Mouse (Mus musculus) forebrain, embryonic 12.5 days (tissue): ENCODE results near the gene Tectb. TPM values are rescaled to one million over a fixed set of nuclear protein-coding genes. Genes with fewer than 3 reads are reported as not detected.
"Not testable (repeated sequence)": the region's sequence is repeated elsewhere in the genome, so short reads cannot be mapped to it uniquely, and the experiment has no call there.

Source experiments
- ATAC-seq: fragments of 200-750 bp; cut with Nextera tagmentation; 2 replicates; pipeline ENCODE4 v1.8.0; 2017; ENCODE audit warnings: moderate TSS enrichment; ENCODE audit not compliant: low FRiP score
- H3K27ac ChIP-seq: fragments of 300-500 bp; sonication (generic); 2 replicates; pipeline ENCODE4 v1.5.1; 2016; ENCODE audit warnings: mild to moderate bottlenecking
- H3K27me3 ChIP-seq: fragments of 300-500 bp; sonication (generic); 2 replicates; pipeline ENCODE4 v1.6.1; 2016; ENCODE audit warnings: mild to moderate bottlenecking
- H3K36me3 ChIP-seq: fragments of 300-500 bp; sonication (generic); replicated peaks from 2 replicates; pipeline ENCODE4 v1.6.1; 2016; ENCODE audit warnings: mild to moderate bottlenecking
- H3K4me1 ChIP-seq: fragments of 300-500 bp; sonication (generic); 2 replicates; pipeline ENCODE4 v1.6.1; 2016
- H3K4me2 ChIP-seq: fragments of 300-500 bp; sonication (generic); 2 replicates; pipeline ENCODE4 v1.6.1; 2016; ENCODE audit warnings: mild to moderate bottlenecking, moderate library complexity
- H3K4me3 ChIP-seq: fragments of 300-500 bp; sonication (generic); replicated peaks from 2 replicates; pipeline ENCODE4 v1.5.1; 2016; ENCODE audit warnings: mild to moderate bottlenecking
- H3K9ac ChIP-seq: fragments of 300-500 bp; sonication (generic); 2 replicates; pipeline ENCODE4 v1.6.1; 2016; ENCODE audit warnings: mild to moderate bottlenecking
- H3K9me3 ChIP-seq: fragments of 300-500 bp; sonication (generic); 2 replicates; pipeline ENCODE4 v1.6.1; 2016
- WGBS: fragments of 180-500 bp; shearing (Covaris S2); methylation state at CpG from one replicate; pipeline ENCODE4 v1.1.7; 2016; 5-methylcytosine and 5-hydroxymethylcytosine counted together
- polyA plus RNA-seq: library from polyadenylated mRNA; unstranded; fragments of >200 nt; fragmentation: Nextera tagmentation; extraction: Ambion mirVana; gene quantifications from 2 replicates; pipeline ENCODE4 v1.2.1, GENCODE M21; 2016

Gene Tectb
- polyA plus RNA-seq, 1 experiment from 2014 or later, result 0.13 TPM

GRCm38 (mm10) chr19:55147568-55147967 is 33.0 kb upstream of the Tectb start:
- Histone ChIP-seq H3K27me3 (no peaks in the 10 kb centered on the region), H3K4me3 (no peak overlapping the region), H3K9me3 (no peaks in the 10 kb centered on the region), H3K4me1 (peaks cover 29% of the 10 kb centered on the region), H3K27ac (no peak overlapping the region), H3K9ac (no peak overlapping the region), H3K36me3 (no peaks in the 10 kb centered on the region), H3K4me2 (no peak overlapping the region)
- 79% methylated on average over 9 of the region's 9 CpGs for WGBS
- no peak for ATAC-seq

- H3K36me3 ChIP-seq, result no peaks in the 10 kb centered on the region
- WGBS, result 91% methylated on average over 6 of the region's 6 CpGs
- H3K27me3 ChIP-seq, result no peaks in the 10 kb centered on the region
- H3K9me3 ChIP-seq, result no peaks in the 10 kb centered on the region
- no peak overlapping the region for H3K9ac ChIP-seq
- peaks cover 24% of the 10 kb centered on the region for H3K4me1 ChIP-seq
- no peak overlapping the region for H3K27ac ChIP-seq
- H3K4me2 ChIP-seq, result no peak overlapping the region
- no peak for ATAC-seq
- H3K4me3 ChIP-seq, result no peak overlapping the region
Observed at GRCm38 (mm10) chr19:55148109-55148508, 32.4 kb upstream of the Tectb start.

- ATAC-seq, result no peak
Observed at GRCm38 (mm10) chr19:55149646-55150045, 30.9 kb upstream of the Tectb start.

GRCm38 (mm10) chr19:55152274-55152673 is 28.3 kb upstream of the Tectb start:
- 74% methylated on average over 6 of the region's 6 CpGs for WGBS
- not testable (repeated sequence) for H3K27ac ChIP-seq, H3K4me2 ChIP-seq, ATAC-seq, H3K4me3 ChIP-seq, H3K9ac ChIP-seq, H3K27me3 ChIP-seq, H3K9me3 ChIP-seq, H3K4me1 ChIP-seq, H3K36me3 ChIP-seq

More at GRCm38 (mm10) chr19:55149646-55150045, 30.9 kb upstream of the Tectb start:
- H3K27me3 ChIP-seq, result no peaks in the 10 kb centered on the region
- WGBS, result 81% methylated on average over 6 of the region's 6 CpGs
- no peaks in the 10 kb centered on the region for H3K9me3 ChIP-seq
- H3K4me1 ChIP-seq, result peaks cover 8% of the 10 kb centered on the region
- no peaks in the 10 kb centered on the region for H3K36me3 ChIP-seq
- no peak overlapping the region for H3K4me2 ChIP-seq
- H3K4me3 ChIP-seq, result no peak overlapping the region
- no peak overlapping the region for H3K27ac ChIP-seq
- H3K9ac ChIP-seq, result no peak overlapping the region

GRCm38 (mm10) chr19:55152983-55153382 is 27.6 kb upstream of the Tectb start:
- Histone ChIP-seq H3K27ac (no peak overlapping the region), H3K4me1 (no peaks in the 10 kb centered on the region), H3K36me3 (no peaks in the 10 kb centered on the region), H3K9ac (no peak overlapping the region), H3K27me3 (no peaks in the 10 kb centered on the region), H3K4me2 (no peak overlapping the region), H3K4me3 (no peak overlapping the region), H3K9me3 (no peaks in the 10 kb centered on the region)
- 92% methylated on average over 6 of the region's 6 CpGs for WGBS
- no peak for ATAC-seq

GRCm38 (mm10) chr19:55157029-55157428 is 23.5 kb upstream of the Tectb start:
- Histone ChIP-seq H3K4me2 (no peak overlapping the region), H3K4me3 (no peak overlapping the region), H3K9ac (no peak overlapping the region), H3K9me3 (no peaks in the 10 kb centered on the region), H3K4me1 (no peaks in the 10 kb centered on the region), H3K27ac (no peak overlapping the region), H3K27me3 (no peaks in the 10 kb centered on the region), H3K36me3 (no peaks in the 10 kb centered on the region)
- no peak for ATAC-seq
- WGBS, result 88% methylated on average over 7 of the region's 7 CpGs

- Histone ChIP-seq H3K27me3 (no peaks in the 10 kb centered on the region), H3K4me2 (no peak overlapping the region), H3K4me1 (no peaks in the 10 kb centered on the region), H3K27ac (no peak overlapping the region), H3K9ac (no peak overlapping the region), H3K9me3 (no peaks in the 10 kb centered on the region), H3K4me3 (no peak overlapping the region), H3K36me3 (no peaks in the 10 kb centered on the region)
- ATAC-seq, result no peak
- 67% methylated on average over 8 of the region's 8 CpGs for WGBS
Observed at GRCm38 (mm10) chr19:55158606-55159005, 21.9 kb upstream of the Tectb start.

GRCm38 (mm10) chr19:55159826-55160225 is 20.7 kb upstream of the Tectb start:
- no peak overlapping the region for H3K4me3 ChIP-seq
- WGBS, result 82% methylated on average over 6 of the region's 6 CpGs
- no peak overlapping the region for H3K9ac ChIP-seq
- H3K27me3 ChIP-seq, result no peaks in the 10 kb centered on the region
- H3K9me3 ChIP-seq, result no peaks in the 10 kb centered on the region
- H3K36me3 ChIP-seq, result no peaks in the 10 kb centered on the region
- H3K27ac ChIP-seq, result no peak overlapping the region
- no peaks in the 10 kb centered on the region for H3K4me1 ChIP-seq
- no peak for ATAC-seq
- no peak overlapping the region for H3K4me2 ChIP-seq

GRCm38 (mm10) chr19:55162271-55162670 is 18.3 kb upstream of the Tectb start:
- H3K9ac ChIP-seq, result no peak overlapping the region
- WGBS, result 85% methylated on average over 4 of the region's 4 CpGs
- H3K4me1 ChIP-seq, result no peaks in the 10 kb centered on the region
- H3K4me2 ChIP-seq, result no peak overlapping the region
- no peaks in the 10 kb centered on the region for H3K9me3 ChIP-seq
- H3K27me3 ChIP-seq, result no peaks in the 10 kb centered on the region
- no peak for ATAC-seq
- H3K27ac ChIP-seq, result no peak overlapping the region
- H3K36me3 ChIP-seq, result no peaks in the 10 kb centered on the region
- no peak overlapping the region for H3K4me3 ChIP-seq

- no peak overlapping the region for H3K4me3 ChIP-seq
- no peak overlapping the region for H3K9ac ChIP-seq
- peaks cover 2% of the 10 kb centered on the region; the same call in 1 of the 2 replicates for H3K9me3 ChIP-seq
- no peak for ATAC-seq
- no peaks in the 10 kb centered on the region for H3K27me3 ChIP-seq
- 96% methylated on average over 1 of the region's 1 CpGs for WGBS
- no peaks in the 10 kb centered on the region for H3K4me1 ChIP-seq
- H3K4me2 ChIP-seq, result no peak overlapping the region
- H3K27ac ChIP-seq, result no peak overlapping the region
- H3K36me3 ChIP-seq, result no peaks in the 10 kb centered on the region
Observed at GRCm38 (mm10) chr19:55164162-55164561, 16.4 kb upstream of the Tectb start.

- no peaks in the 10 kb centered on the region for H3K4me1 ChIP-seq
- ATAC-seq, result no peak
- 73% methylated on average over 1 of the region's 1 CpGs for WGBS
Observed at GRCm38 (mm10) chr19:55165183-55165865, 15.2 kb upstream of the Tectb start.

GRCm38 (mm10) chr19:55165954-55166353 is 14.6 kb upstream of the Tectb start:
- no peak overlapping the region for H3K9ac ChIP-seq
- no peak overlapping the region for H3K4me2 ChIP-seq
- no peaks in the 10 kb centered on the region for H3K4me1 ChIP-seq
- WGBS, result 78% methylated on average over 4 of the region's 4 CpGs
- no peak overlapping the region for H3K27ac ChIP-seq
- H3K9me3 ChIP-seq, result peaks cover 16% of the 10 kb centered on the region; the same call in 1 of the 2 replicates
- ATAC-seq, result no peak
- H3K27me3 ChIP-seq, result no peaks in the 10 kb centered on the region
- no peaks in the 10 kb centered on the region for H3K36me3 ChIP-seq
- no peak overlapping the region for H3K4me3 ChIP-seq

More at GRCm38 (mm10) chr19:55165183-55165865, 15.2 kb upstream of the Tectb start:
- Histone ChIP-seq H3K27me3 (no peaks in the 10 kb centered on the region), H3K9me3 (peaks cover 12% of the 10 kb centered on the region; the same call in 1 of the 2 replicates), H3K36me3 (no peaks in the 10 kb centered on the region), H3K9ac (no peak overlapping the region), H3K4me2 (no peak overlapping the region), H3K4me3 (no peak overlapping the region), H3K27ac (no peak overlapping the region)

- WGBS, result 81% methylated on average over 2 of the region's 2 CpGs
- Histone ChIP-seq H3K4me3 (no peak overlapping the region), H3K27me3 (no peaks in the 10 kb centered on the region), H3K4me2 (no peak overlapping the region), H3K4me1 (no peaks in the 10 kb centered on the region; the same call in 1 of the 2 replicates), H3K27ac (no peak overlapping the region), H3K9me3 (peaks cover 16% of the 10 kb centered on the region; the same call in 1 of the 2 replicates), H3K36me3 (no peaks in the 10 kb centered on the region), H3K9ac (no peak overlapping the region)
- no peak for ATAC-seq
Observed at GRCm38 (mm10) chr19:55166741-55167140, 13.8 kb upstream of the Tectb start.
